Mouse (Mus musculus): ENCODE results near the gene Fbxo6. TPM values are rescaled to one million over a fixed set of nuclear protein-coding genes. Genes with fewer than 3 reads are reported as not detected.
A peak's percentile ranks its signal among the peaks of the same experiment; 100 is the strongest.

The Fbxo6 gene
- polyA plus RNA-seq, 1 experiment from 2014 or later: 17.4 TPM

GRCm38 (mm10) chr4:148154006-148154405 is 2.1 kb upstream of the Fbxo6 start:
- Histone ChIP-seq H3K9me3 (replicated peaks; ENCODE audit: control insufficient read depth, low read length) (no peaks in the 10 kb centered on the region), H3K4me1 (ENCODE audit: control insufficient read depth, insufficient read depth, low read length) (peaks cover 2% of the 10 kb centered on the region; the same call in 1 of the 2 replicates), H3K27ac (ENCODE audit: low read length) (no peak overlapping the region), H3K36me3 (ENCODE audit: control insufficient read depth, insufficient read depth, low read length) (no peaks in the 10 kb centered on the region), H3K9ac (ENCODE audit: low read length) (no peak overlapping the region), H3K27me3 (ENCODE audit: control insufficient read depth, insufficient read depth, low read length) (no peaks in the 10 kb centered on the region), H3K4me3 (replicated peaks; ENCODE audit: low read length) (no peak overlapping the region), H3K4me2 (ENCODE audit: low read depth, low read length) (no peak overlapping the region)
- 91% methylated on average over 4 of the region's 4 CpGs for WGBS
- ATAC-seq (ENCODE audit: insufficient read depth, low FRiP score): no peak

DNA sequence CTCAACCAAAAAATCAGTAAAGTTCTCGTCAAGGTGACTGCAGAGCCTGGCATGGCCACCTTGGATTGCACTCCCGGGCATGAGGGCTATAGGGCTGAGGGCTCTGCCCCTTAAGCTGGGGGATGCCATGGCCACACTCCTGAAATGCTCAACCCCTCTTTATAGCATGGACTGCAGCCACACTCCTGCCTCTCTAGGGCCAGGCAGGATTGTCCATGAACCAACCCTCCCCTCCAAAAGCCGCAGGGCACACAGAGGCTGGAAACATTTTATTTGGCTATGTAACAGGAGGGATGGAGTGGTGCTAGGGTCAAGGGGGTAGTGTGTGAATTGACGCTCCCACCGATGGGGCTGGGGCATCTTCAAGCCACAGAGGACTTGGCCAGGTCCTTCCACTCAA is 607 bp upstream of the Fbxo6 start:
- WGBS: 80% methylated on average over 5 of the region's 5 CpGs
- Histone ChIP-seq H3K4me1 (ENCODE audit: control insufficient read depth, insufficient read depth, low read length) (no peaks in the 10 kb centered on the region), H3K27me3 (ENCODE audit: control insufficient read depth, insufficient read depth, low read length) (no peaks in the 10 kb centered on the region), H3K9me3 (replicated peaks; ENCODE audit: control insufficient read depth, low read length) (no peaks in the 10 kb centered on the region), H3K9ac (ENCODE audit: low read length) (0 out of 2 replicates have a peak overlapping the region, but pooled peaks have one; percentile 33), H3K27ac (ENCODE audit: low read length) (no peak overlapping the region), H3K36me3 (ENCODE audit: control insufficient read depth, insufficient read depth, low read length) (no peaks in the 10 kb centered on the region), H3K4me3 (replicated peaks; ENCODE audit: low read length) (no peak overlapping the region), H3K4me2 (ENCODE audit: low read depth, low read length) (no peak overlapping the region)
- ATAC-seq (ENCODE audit: insufficient read depth, low FRiP score): no peak

GRCm38 (mm10) chr4:148150953-148151266 is 1.0 kb downstream of the Fbxo6 start:
- Histone ChIP-seq H3K9ac (ENCODE audit: low read length) (peak overlapping the region; percentile 84), H3K4me3 (replicated peaks; ENCODE audit: low read length) (peak overlapping the region; percentile 69), H3K4me1 (ENCODE audit: control insufficient read depth, insufficient read depth, low read length) (no peaks in the 10 kb centered on the region), H3K27me3 (ENCODE audit: control insufficient read depth, insufficient read depth, low read length) (no peaks in the 10 kb centered on the region), H3K36me3 (ENCODE audit: control insufficient read depth, insufficient read depth, low read length) (no peaks in the 10 kb centered on the region), H3K27ac (ENCODE audit: low read length) (peak overlapping the region; percentile 89; the same call in 1 of the 2 replicates), H3K4me2 (ENCODE audit: low read depth, low read length) (peak overlapping the region; percentile 94), H3K9me3 (replicated peaks; ENCODE audit: control insufficient read depth, low read length) (no peaks in the 10 kb centered on the region)
- 23% methylated on average over 3 of the region's 3 CpGs for WGBS
- peak; percentile 31; the same call in 1 of the 2 replicates for ATAC-seq (ENCODE audit: insufficient read depth, low FRiP score)

GRCm38 (mm10) chr4:148150242-148150641 is 1.7 kb downstream of the Fbxo6 start:
- no peak for ATAC-seq (ENCODE audit: insufficient read depth, low FRiP score)
- H3K9ac ChIP-seq (ENCODE audit: low read length): no peak overlapping the region
- H3K27ac ChIP-seq (ENCODE audit: low read length): peak overlapping the region; percentile 39; the same call in 1 of the 2 replicates
- no peak overlapping the region for H3K4me2 ChIP-seq (ENCODE audit: low read depth, low read length)
- H3K4me1 ChIP-seq (ENCODE audit: control insufficient read depth, insufficient read depth, low read length): no peaks in the 10 kb centered on the region
- H3K36me3 ChIP-seq (ENCODE audit: control insufficient read depth, insufficient read depth, low read length): no peaks in the 10 kb centered on the region
- H3K4me3 ChIP-seq (replicated peaks; ENCODE audit: low read length): no peak overlapping the region
- no peaks in the 10 kb centered on the region for H3K27me3 ChIP-seq (ENCODE audit: control insufficient read depth, insufficient read depth, low read length)
- WGBS: 55% methylated on average over 7 of the region's 7 CpGs
- H3K9me3 ChIP-seq (replicated peaks; ENCODE audit: control insufficient read depth, low read length): no peaks in the 10 kb centered on the region

GRCm38 (mm10) chr4:148149540-148149939 is 2.4 kb downstream of the Fbxo6 start:
- Histone ChIP-seq H3K4me3 (replicated peaks; ENCODE audit: low read length) (no peak overlapping the region), H3K27me3 (ENCODE audit: control insufficient read depth, insufficient read depth, low read length) (no peaks in the 10 kb centered on the region), H3K4me2 (ENCODE audit: low read depth, low read length) (no peak overlapping the region), H3K27ac (ENCODE audit: low read length) (no peak overlapping the region), H3K36me3 (ENCODE audit: control insufficient read depth, insufficient read depth, low read length) (no peaks in the 10 kb centered on the region), H3K9ac (ENCODE audit: low read length) (no peak overlapping the region), H3K9me3 (replicated peaks; ENCODE audit: control insufficient read depth, low read length) (no peaks in the 10 kb centered on the region), H3K4me1 (ENCODE audit: control insufficient read depth, insufficient read depth, low read length) (no peaks in the 10 kb centered on the region)
- WGBS: 62% methylated on average over 12 of the region's 12 CpGs
- ATAC-seq (ENCODE audit: insufficient read depth, low FRiP score): no peak

GRCm38 (mm10) chr4:148147714-148148113 is 4.2 kb downstream of the Fbxo6 start:
- Histone ChIP-seq H3K4me2 (ENCODE audit: low read depth, low read length) (no peak overlapping the region), H3K36me3 (ENCODE audit: control insufficient read depth, insufficient read depth, low read length) (no peaks in the 10 kb centered on the region), H3K27ac (ENCODE audit: low read length) (no peak overlapping the region), H3K27me3 (ENCODE audit: control insufficient read depth, insufficient read depth, low read length) (no peaks in the 10 kb centered on the region), H3K4me1 (ENCODE audit: control insufficient read depth, insufficient read depth, low read length) (no peaks in the 10 kb centered on the region), H3K4me3 (replicated peaks; ENCODE audit: low read length) (no peak overlapping the region), H3K9me3 (replicated peaks; ENCODE audit: control insufficient read depth, low read length) (no peaks in the 10 kb centered on the region), H3K9ac (ENCODE audit: low read length) (no peak overlapping the region)
- no peak for ATAC-seq (ENCODE audit: insufficient read depth, low FRiP score)
- WGBS: 75% methylated on average over 2 of the region's 2 CpGs

DNA sequence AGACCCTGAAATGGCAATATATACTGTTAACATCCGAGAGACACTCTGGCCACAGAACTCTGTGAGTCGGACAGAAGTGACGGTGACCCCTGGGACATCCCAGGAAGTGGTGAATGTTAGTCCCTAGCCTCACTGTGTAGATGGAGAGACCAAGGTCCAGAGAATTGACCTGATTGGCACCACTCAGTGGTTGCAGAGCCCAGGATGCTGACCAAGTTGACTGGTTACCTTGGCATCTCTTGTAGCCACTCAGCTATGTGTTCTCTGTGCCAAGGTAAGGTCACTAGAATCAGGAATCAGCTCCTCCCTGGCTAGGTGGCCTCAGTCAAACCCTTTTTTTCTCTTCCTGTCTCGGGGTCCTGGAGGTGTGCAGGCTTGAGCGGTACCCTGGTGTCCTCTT is 8.2 kb downstream of the Fbxo6 start:
- WGBS: 89% methylated on average over 5 of the region's 5 CpGs

GRCm38 (mm10) chr4:148140098-148141011 is 11.6 kb downstream of the Fbxo6 start:
- H3K9me3 ChIP-seq (replicated peaks; ENCODE audit: control insufficient read depth, low read length): no peaks in the 10 kb centered on the region
- H3K4me3 ChIP-seq (replicated peaks; ENCODE audit: low read length): peak overlapping the region; percentile 89
- H3K36me3 ChIP-seq (ENCODE audit: control insufficient read depth, insufficient read depth, low read length): no peaks in the 10 kb centered on the region
- WGBS: under 1% methylated on average over 65 of the region's 65 CpGs
- peaks cover 9% of the 10 kb centered on the region for H3K27me3 ChIP-seq (ENCODE audit: control insufficient read depth, insufficient read depth, low read length)
- H3K4me2 ChIP-seq (ENCODE audit: low read depth, low read length): peak overlapping the region; percentile 97
- peak overlapping the region; percentile 84 for H3K9ac ChIP-seq (ENCODE audit: low read length)
- peaks cover 10% of the 10 kb centered on the region; the same call in 1 of the 2 replicates for H3K4me1 ChIP-seq (ENCODE audit: control insufficient read depth, insufficient read depth, low read length)
- ATAC-seq (ENCODE audit: insufficient read depth, low FRiP score): peak; percentile 96
- H3K27ac ChIP-seq (ENCODE audit: low read length): peak overlapping the region; percentile 90

More for the DNA sequence above, 8.2 kb downstream of the Fbxo6 start:
- no peak for ATAC-seq (ENCODE audit: insufficient read depth, low FRiP score)
- Histone ChIP-seq H3K4me2 (ENCODE audit: low read depth, low read length) (no peak overlapping the region), H3K36me3 (ENCODE audit: control insufficient read depth, insufficient read depth, low read length) (no peaks in the 10 kb centered on the region), H3K27me3 (ENCODE audit: control insufficient read depth, insufficient read depth, low read length) (peaks cover 4% of the 10 kb centered on the region; the same call in 1 of the 2 replicates), H3K9ac (ENCODE audit: low read length) (no peak overlapping the region), H3K4me1 (ENCODE audit: control insufficient read depth, insufficient read depth, low read length) (peaks cover 10% of the 10 kb centered on the region; the same call in 1 of the 2 replicates), H3K27ac (ENCODE audit: low read length) (no peak overlapping the region), H3K4me3 (replicated peaks; ENCODE audit: low read length) (no peak overlapping the region), H3K9me3 (replicated peaks; ENCODE audit: control insufficient read depth, low read length) (no peaks in the 10 kb centered on the region)

GRCm38 (mm10) chr4:148139767-148140097 is 12.2 kb downstream of the Fbxo6 start:
- WGBS: 1% methylated on average over 12 of the region's 12 CpGs
- Histone ChIP-seq H3K36me3 (ENCODE audit: control insufficient read depth, insufficient read depth, low read length) (no peaks in the 10 kb centered on the region), H3K27ac (ENCODE audit: low read length) (peak overlapping the region; percentile 90), H3K9me3 (replicated peaks; ENCODE audit: control insufficient read depth, low read length) (no peaks in the 10 kb centered on the region), H3K9ac (ENCODE audit: low read length) (peak overlapping the region; percentile 84), H3K27me3 (ENCODE audit: control insufficient read depth, insufficient read depth, low read length) (peaks cover 9% of the 10 kb centered on the region), H3K4me2 (ENCODE audit: low read depth, low read length) (peak overlapping the region; percentile 97), H3K4me1 (ENCODE audit: control insufficient read depth, insufficient read depth, low read length) (peaks cover 10% of the 10 kb centered on the region; the same call in 1 of the 2 replicates), H3K4me3 (replicated peaks; ENCODE audit: low read length) (peak overlapping the region; percentile 89)
- peak; percentile 19; the same call in 1 of the 2 replicates for ATAC-seq (ENCODE audit: insufficient read depth, low FRiP score)
